Mouse (Mus musculus): ENCODE measurements around the gene Akap17b. TPM values are rescaled to one million over a fixed set of nuclear protein-coding genes. Genes with fewer than 3 reads are reported as not detected.

Akap17b gene
- total and polyA plus RNA-seq, 3 experiments: 1.7 to 4.3 (median 2.9) TPM

- Histone ChIP-seq H3K27ac (ENCODE audit: insufficient read depth, low read depth) (no peak overlapping the region), H3K4me3 (replicated peaks in 1 of 3; ENCODE audit: low read depth in 2 of 3, low read length in 2 of 3, poor library complexity in 1 of 3) (no peak overlapping the region), H3K9ac (ENCODE audit: insufficient read depth, low read depth) (no peak overlapping the region), H3K79me2 (replicated peaks; ENCODE audit: control insufficient read depth, extremely low read depth, insufficient read depth, poor library complexity, severe bottlenecking) (no peaks in the 10 kb centered on the region), H3K9me3 (replicated peaks; ENCODE audit: low read length) (no peaks in the 10 kb centered on the region), H3K4me2 (ENCODE audit: insufficient read depth, low read depth, poor library complexity, severe bottlenecking) (no peak overlapping the region), H3K27me3 (replicated peaks) (no peaks in the 10 kb centered on the region), H3K4me1 (ENCODE audit: control insufficient read depth in 1 of 2, insufficient read depth in 2 of 2) (peaks cover 0 to 3% of the 10 kb centered on the region in 2 experiments; a peak in 1 of 4 replicates), H3K36me3 (replicated peaks in 1 of 2; ENCODE audit: control insufficient read depth in 1 of 2, insufficient read depth in 1 of 2, low read length in 1 of 2) (no peaks in the 10 kb centered on the region)
- no peak for DNase-seq (ENCODE audit: extremely low read depth)
- TF ChIP-seq MXI1 (IDR thresholded peaks at IDR 0.05; ENCODE audit: low read depth, low read length): no peak
- no peak for TF ChIP-seq CTCF (conservative IDR thresholded peaks at IDR 0.05 in 1 of 2, IDR thresholded peaks at IDR 0.05 in 1 of 2; ENCODE audit: low read depth in 2 of 2, low read length in 2 of 2)
- TF ChIP-seq RAD21 (IDR thresholded peaks at IDR 0.05; ENCODE audit: low read depth, low read length): no peak
- TF ChIP-seq SIN3A (IDR thresholded peaks at IDR 0.05; ENCODE audit: low read length): no peak
- TF ChIP-seq NELFE (IDR thresholded peaks at IDR 0.05; ENCODE audit: low read depth, low read length): no peak
- no peak for TF ChIP-seq TCF12 (IDR thresholded peaks at IDR 0.05; ENCODE audit: low read depth, low read length)
- TF ChIP-seq ZKSCAN1 (IDR thresholded peaks at IDR 0.05; ENCODE audit: borderline replicate concordance, low read depth, low read length): no peak
- no peak for TF ChIP-seq ELF1 (IDR thresholded peaks at IDR 0.05; ENCODE audit: low read depth, low read length)
- TF ChIP-seq MYC (IDR thresholded peaks at IDR 0.05; ENCODE audit: low read depth, low read length): no peak
- TF ChIP-seq USF2 (conservative IDR thresholded peaks at IDR 0.05; ENCODE audit: low read depth, low read length): no peak
- no peak for TF ChIP-seq TBP (conservative IDR thresholded peaks at IDR 0.05; ENCODE audit: low read depth, low read length)
- dilution Hi-C loops (cut with MboI; ENCODE audit: extremely low pct_ligation_motif_present, extremely low pct_unique_long_range_greater_than_20kb, low sequenced_read_pairs): no loop called here
- in situ Hi-C loops (cut with MboI; ENCODE audit: low pct_ligation_motif_present, low pct_unique_long_range_greater_than_20kb, low sequenced_read_pairs): no loop called here
Observed at GRCm38 (mm10) chrX:36676836-36677235, 31.6 kb upstream of the Akap17b start.

- in situ Hi-C loops (cut with MboI; ENCODE audit: low pct_ligation_motif_present, low pct_unique_long_range_greater_than_20kb, low sequenced_read_pairs) (no loop called here), dilution Hi-C loops (cut with MboI; ENCODE audit: extremely low pct_ligation_motif_present, extremely low pct_unique_long_range_greater_than_20kb, low sequenced_read_pairs) (no loop called here)
- H3K36me3 ChIP-seq (replicated peaks in 1 of 2; ENCODE audit: control insufficient read depth in 1 of 2, insufficient read depth in 1 of 2, low read length in 1 of 2): no peaks in the 10 kb centered on the region
Observed at GRCm38 (mm10) chrX:36672708-36673107, 27.5 kb upstream of the Akap17b start.

More at GRCm38 (mm10) chrX:36672708-36673107, 27.5 kb upstream of the Akap17b start:
- TF ChIP-seq MAX (IDR thresholded peaks at IDR 0.05; ENCODE audit: low read length) (no peak), JUN (IDR thresholded peaks at IDR 0.05; ENCODE audit: insufficient read depth, low read depth, low read length) (no peak), BHLHE40 (IDR thresholded peaks at IDR 0.05; ENCODE audit: low read depth, low read length) (no peak), JUND (conservative IDR thresholded peaks at IDR 0.05; ENCODE audit: low read depth, low read length) (no peak), E2F4 (IDR thresholded peaks at IDR 0.05; ENCODE audit: insufficient replicate concordance, low read depth, low read length) (no peak), IRF4 (IDR thresholded peaks at IDR 0.05; ENCODE audit: low read depth, low read length) (no peak), NELFE (IDR thresholded peaks at IDR 0.05; ENCODE audit: low read depth, low read length) (no peak), HCFC1 (IDR thresholded peaks at IDR 0.05; ENCODE audit: low read depth, low read length) (no peak), POLR2A (IDR thresholded peaks at IDR 0.05; ENCODE audit: low read depth, low read length) (no peak), TCF12 (IDR thresholded peaks at IDR 0.05; ENCODE audit: low read depth, low read length) (no peak), SMC3 (IDR thresholded peaks at IDR 0.05; ENCODE audit: low read depth, low read length) (no peak), MAFK (IDR thresholded peaks at IDR 0.05; ENCODE audit: insufficient replicate concordance, low read length) (no peak), GABPA (IDR thresholded peaks at IDR 0.05; ENCODE audit: insufficient replicate concordance, low read depth, low read length) (no peak), MAZ (IDR thresholded peaks at IDR 0.05; ENCODE audit: low read depth, low read length) (no peak), CHD1 (IDR thresholded peaks at IDR 0.05; ENCODE audit: low read depth, low read length) (no peak), KAT2A (IDR thresholded peaks at IDR 0.05; ENCODE audit: insufficient replicate concordance, low read length) (no peak), ELF1 (IDR thresholded peaks at IDR 0.05; ENCODE audit: low read depth, low read length) (no peak), ZMIZ1 (IDR thresholded peaks at IDR 0.05; ENCODE audit: low read depth, low read length) (no peak), ZC3H11A (IDR thresholded peaks at IDR 0.05; ENCODE audit: low read depth, low read length) (no peak), MYC (IDR thresholded peaks at IDR 0.05; ENCODE audit: low read depth, low read length) (no peak)
- Histone ChIP-seq H3K4me2 (ENCODE audit: insufficient read depth, low read depth, poor library complexity, severe bottlenecking) (no peak overlapping the region), H3K9ac (ENCODE audit: insufficient read depth, low read depth) (no peak overlapping the region), H3K27ac (ENCODE audit: insufficient read depth, low read depth) (no peak overlapping the region), H3K79me2 (replicated peaks; ENCODE audit: control insufficient read depth, extremely low read depth, insufficient read depth, poor library complexity, severe bottlenecking) (no peaks in the 10 kb centered on the region), H3K4me1 (ENCODE audit: control insufficient read depth in 1 of 2, insufficient read depth in 2 of 2) (no peaks in the 10 kb centered on the region), H3K9me3 (replicated peaks; ENCODE audit: low read length) (no peaks in the 10 kb centered on the region), H3K4me3 (replicated peaks in 1 of 3; ENCODE audit: low read depth in 2 of 3, low read length in 2 of 3, poor library complexity in 1 of 3) (no peak overlapping the region), H3K27me3 (replicated peaks) (no peaks in the 10 kb centered on the region)
- DNase-seq (ENCODE audit: extremely low read depth): no peak
